Mouse (Mus musculus) forebrain, embryonic 10.5 days (tissue): Measurements from ENCODE around the gene Ruvbl2. TPM values are rescaled to one million over a fixed set of nuclear protein-coding genes. Genes with fewer than 3 reads are reported as not detected.
"Not testable (repeated sequence)": the region's sequence is repeated elsewhere in the genome, so short reads cannot be mapped to it uniquely, and the experiment has no call there.

Source experiments
- DNase-seq: peaks from one replicate; pipeline ENCODE4 v3.0.0-alpha.2; 2017; ENCODE audit warnings: low spot score; ENCODE audit errors: extremely low spot score
- H3K27ac ChIP-seq: fragments of 300-500 bp; sonication (generic); 2 replicates; pipeline ENCODE4 v1.5.1; 2016; ENCODE audit warnings: mild to moderate bottlenecking
- H3K27me3 ChIP-seq: fragments of 300-500 bp; sonication (generic); 2 replicates; pipeline ENCODE4 v1.6.1; 2016; ENCODE audit warnings: mild to moderate bottlenecking; ENCODE audit not compliant: poor library complexity, severe bottlenecking
- H3K36me3 ChIP-seq: fragments of 300-500 bp; sonication (generic); replicated peaks from 2 replicates; pipeline ENCODE4 v1.6.1; 2016; ENCODE audit warnings: mild to moderate bottlenecking, moderate library complexity
- H3K4me1 ChIP-seq: fragments of 300-500 bp; sonication (generic); 2 replicates; pipeline ENCODE4 v1.6.1; 2016
- H3K4me3 ChIP-seq: fragments of 300-500 bp; sonication (generic); 2 replicates; pipeline ENCODE4 v1.5.1; 2016; ENCODE audit warnings: mild to moderate bottlenecking, moderate library complexity
- H3K9me3 ChIP-seq: fragments of 300-500 bp; sonication (generic); 2 replicates; pipeline ENCODE4 v1.6.1; 2016; ENCODE audit warnings: mild to moderate bottlenecking, moderate library complexity
- WGBS: fragments of 180-500 bp; shearing (Covaris S2); methylation state at CpG from one replicate; pipeline ENCODE4 v1.1.7; 2016; 5-methylcytosine and 5-hydroxymethylcytosine counted together
- polyA plus RNA-seq: library from polyadenylated mRNA; unstranded; fragments of >200 nt; fragmentation: Nextera tagmentation; extraction: Ambion mirVana; gene quantifications from 2 replicates; pipeline ENCODE4 v1.2.1, GENCODE M21; 2016

Gene Ruvbl2
- 235 and 237 TPM in 2 replicates for polyA plus RNA-seq

DNA sequence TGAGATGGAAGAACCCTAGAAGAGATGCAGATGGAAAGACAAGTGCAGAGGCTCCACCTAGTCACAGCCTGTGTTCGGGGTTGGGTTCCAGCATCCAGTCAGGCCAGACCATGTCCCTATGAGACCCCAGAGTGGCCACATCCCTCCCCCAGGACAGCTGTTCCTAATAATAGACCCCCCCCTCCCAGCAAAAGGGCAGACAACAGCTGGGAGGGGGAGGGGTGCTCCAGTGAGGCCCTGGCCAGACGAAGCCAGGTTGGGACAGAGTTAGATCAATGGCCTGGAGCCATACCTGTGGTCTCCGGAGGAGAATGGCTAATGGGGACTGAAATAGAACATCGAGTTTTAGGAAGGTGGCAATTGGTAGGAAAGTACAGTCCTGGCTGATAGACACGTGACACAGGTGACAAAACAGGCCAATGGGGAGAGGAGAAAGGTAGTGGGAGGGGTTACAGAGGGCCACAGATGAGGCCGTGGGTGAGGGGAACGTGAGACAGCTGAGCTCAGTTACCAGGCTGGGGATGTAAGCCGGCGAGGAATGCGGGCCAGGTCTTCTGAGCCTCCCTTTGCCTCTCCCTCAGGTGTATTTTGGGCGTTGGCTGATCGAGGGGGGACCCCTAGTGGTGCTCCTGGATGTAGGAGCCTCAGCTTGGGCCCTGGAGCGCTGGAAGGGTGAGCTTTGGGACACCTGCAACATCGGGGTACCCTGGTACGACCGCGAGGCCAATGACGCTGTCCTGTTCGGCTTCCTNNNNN, at the start of gene Ruvbl2:
Gene Ruvbl2 (minus strand): TSS at position 576 of the 756 bp plus-strand sequence.
- 0 out of 2 replicates have a peak within 1 kb of the TSS, but pooled peaks have one; percentile 16 for H3K27ac ChIP-seq
- no peak for DNase-seq

DNA sequence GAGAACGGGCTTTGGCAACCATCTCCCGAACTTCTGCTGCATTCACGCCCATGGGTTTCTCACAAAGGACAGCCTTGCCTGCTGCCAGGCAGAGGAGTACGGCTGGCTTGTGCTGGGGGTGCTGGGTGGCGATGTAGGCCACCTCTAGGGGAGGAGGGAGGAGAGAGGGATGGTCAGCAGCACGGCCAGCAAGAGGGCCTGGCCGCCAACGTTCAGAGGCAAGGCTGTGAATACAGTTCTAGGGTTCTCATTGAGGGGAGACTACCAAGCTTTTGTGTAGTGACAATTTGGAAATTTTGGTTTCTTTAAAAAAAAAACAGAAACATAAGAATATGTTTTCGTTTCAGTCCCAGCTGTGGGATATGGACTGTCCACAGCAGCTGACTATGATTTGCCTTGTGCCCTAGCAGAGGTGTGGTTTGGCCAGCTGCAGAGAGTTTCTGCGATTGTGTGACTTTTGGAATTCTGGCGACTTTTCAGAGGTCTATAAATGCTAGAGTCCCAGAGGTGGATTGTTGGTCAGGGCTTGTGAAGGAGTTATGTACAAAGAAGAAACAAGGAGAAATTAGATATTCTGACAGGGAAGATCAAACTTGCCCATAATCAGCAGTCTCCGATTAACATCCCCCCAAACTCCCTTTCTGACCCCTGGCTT, 49.0 kb upstream of the Ruvbl2 start, which contains the start of gene Gm45808:
Gene Gm45808 (minus strand): TSS at position 51 of the 655 bp plus-strand sequence.
- peak within 1 kb of the TSS; percentile 90 for H3K27ac ChIP-seq
- H3K4me3 ChIP-seq, result peak within 1 kb of the TSS; percentile 61
- peaks cover 41% of the 10 kb centered on the region for H3K4me1 ChIP-seq
- 89% methylated on average over 12 of the region's 12 CpGs for WGBS
- DNase-seq, result no peak
- H3K36me3 ChIP-seq, result peaks cover 7% of the 10 kb centered on the region; the same call in 1 of the 2 replicates
- H3K27me3 ChIP-seq, result peaks cover 5% of the 10 kb centered on the region; the same call in 1 of the 2 replicates
- H3K9me3 ChIP-seq, result no peaks in the 10 kb centered on the region

More for the DNA sequence above, at the start of gene Ruvbl2:
- Histone ChIP-seq H3K27me3 (peaks cover 7% of the 10 kb centered on the region), H3K9me3 (no peaks in the 10 kb centered on the region), H3K4me1 (peaks cover 46% of the 10 kb centered on the region), H3K36me3 (peaks cover 33% of the 10 kb centered on the region), H3K4me3 (peak within 1 kb of the TSS; percentile 4)
- WGBS, result 15% methylated on average over 19 of the region's 19 CpGs

DNA sequence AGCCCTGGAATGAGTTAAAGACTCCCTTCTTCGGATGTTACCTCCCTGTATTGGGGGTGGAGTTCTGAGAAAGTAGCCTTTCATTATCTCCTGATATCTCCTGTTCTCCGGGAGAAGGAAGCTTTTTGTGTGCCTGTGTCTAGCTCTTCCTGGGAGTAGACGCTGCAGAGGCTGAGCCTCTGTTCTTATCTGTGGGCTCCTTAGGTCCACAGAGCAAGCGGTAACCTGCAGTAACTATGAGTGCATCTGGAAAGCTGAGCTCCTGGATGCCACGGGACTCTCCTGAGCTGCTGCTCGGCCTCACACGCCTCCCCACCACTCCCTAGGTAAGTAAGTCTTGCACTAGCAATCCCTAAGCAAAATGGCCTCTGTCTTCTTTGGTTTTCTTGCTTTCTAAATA, 48.3 kb upstream of the Ruvbl2 start:
- no peaks in the 10 kb centered on the region for H3K9me3 ChIP-seq
- peaks cover 7% of the 10 kb centered on the region; the same call in 1 of the 2 replicates for H3K36me3 ChIP-seq
- H3K4me1 ChIP-seq, result peaks cover 39% of the 10 kb centered on the region
- no peak for DNase-seq
- H3K27ac ChIP-seq, result no peak overlapping the region
- H3K4me3 ChIP-seq, result no peak overlapping the region
- WGBS, result 82% methylated on average over 7 of the region's 7 CpGs
- peaks cover 5% of the 10 kb centered on the region; the same call in 1 of the 2 replicates for H3K27me3 ChIP-seq

DNA sequence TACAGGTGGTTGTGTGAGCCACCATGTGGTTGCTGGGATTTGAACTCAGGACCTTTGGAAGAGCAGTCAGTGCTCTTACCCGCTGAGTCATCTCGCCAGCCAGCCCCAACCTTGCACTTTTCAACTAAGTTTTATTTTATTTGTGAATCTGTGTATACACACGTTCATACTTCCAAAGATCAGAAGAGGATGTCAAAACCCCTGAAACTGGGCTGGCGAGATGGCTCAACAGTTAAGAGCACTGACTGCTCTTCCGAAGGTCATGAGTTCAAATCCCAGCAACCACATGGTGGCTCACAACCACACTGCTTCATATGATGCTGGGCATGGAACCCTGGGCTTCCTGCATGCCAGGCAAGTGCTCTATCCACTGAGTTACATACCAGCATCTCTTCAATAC, 47.1 kb upstream of the Ruvbl2 start:
- H3K9me3 ChIP-seq, H3K27me3 ChIP-seq, H3K36me3 ChIP-seq, H3K27ac ChIP-seq, DNase-seq, H3K4me3 ChIP-seq: not testable (repeated sequence)
- WGBS, result 98% methylated on average over 5 of the region's 5 CpGs
- peaks cover 27% of the 10 kb centered on the region for H3K4me1 ChIP-seq

DNA sequence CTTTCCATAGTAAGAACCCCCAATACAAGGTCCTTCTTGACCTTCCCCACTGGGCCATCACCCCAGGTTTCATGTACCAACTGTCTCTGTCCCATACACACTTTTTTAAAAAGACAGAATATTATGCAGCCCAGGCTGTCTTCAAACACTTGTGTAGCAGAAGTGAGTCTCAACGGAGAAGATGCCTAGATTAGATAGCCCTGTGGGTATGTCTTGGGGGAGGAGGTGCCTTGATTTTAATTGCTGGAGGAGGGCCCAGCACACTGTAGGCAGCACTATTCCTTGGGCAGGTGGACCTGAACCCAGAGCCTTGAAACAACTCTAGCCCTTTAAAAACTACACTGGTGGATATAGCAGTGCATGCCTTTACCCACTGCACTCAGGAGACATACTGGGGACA, 44.3 kb upstream of the Ruvbl2 start:
- Histone ChIP-seq H3K36me3 (peaks cover 15% of the 10 kb centered on the region), H3K4me1 (no peaks in the 10 kb centered on the region), H3K27me3 (no peaks in the 10 kb centered on the region), H3K4me3 (no peak overlapping the region), H3K9me3 (no peaks in the 10 kb centered on the region), H3K27ac (no peak overlapping the region)
- no peak for DNase-seq
- 83% methylated on average over 1 of the region's 1 CpGs for WGBS

DNA sequence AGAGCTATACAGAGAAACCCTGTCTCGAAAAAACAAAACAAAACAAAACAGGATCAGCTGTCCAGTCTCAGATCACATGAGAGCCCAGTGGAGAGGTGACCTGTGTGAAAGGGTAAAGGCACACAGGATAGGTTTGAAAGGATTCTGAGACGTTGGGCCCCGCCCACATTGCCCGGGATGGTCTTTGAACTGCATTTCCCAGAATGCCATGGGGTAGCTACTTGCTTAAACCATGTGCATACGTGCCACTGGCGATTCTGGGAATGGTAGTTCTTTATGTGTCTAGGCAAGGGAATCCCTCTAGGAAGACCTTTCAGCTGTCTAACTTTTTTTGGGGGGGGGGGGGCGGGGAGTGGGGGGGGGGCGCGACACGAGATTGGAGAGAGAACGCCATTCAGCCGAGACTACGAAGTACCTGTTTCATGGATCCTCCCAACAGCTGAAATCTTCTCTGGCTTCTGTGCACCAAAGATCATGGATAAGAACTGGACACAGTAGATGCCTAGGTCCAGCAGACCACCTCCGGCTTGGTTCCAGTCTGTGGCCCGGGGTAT, 43.6 kb upstream of the Ruvbl2 start, which contains the start of gene Tulp2:
Gene Tulp2 (plus strand): TSS at position 504 of the 554 bp plus-strand sequence.
- 56% methylated on average over 15 of the region's 15 CpGs for WGBS
- Histone ChIP-seq H3K36me3 (peaks cover 13% of the 10 kb centered on the region), H3K27me3 (no peaks in the 10 kb centered on the region), H3K27ac (no peak within 1 kb of the TSS), H3K4me3 (no peak within 1 kb of the TSS), H3K9me3 (no peaks in the 10 kb centered on the region), H3K4me1 (no peaks in the 10 kb centered on the region)
- no peak for DNase-seq

DNA sequence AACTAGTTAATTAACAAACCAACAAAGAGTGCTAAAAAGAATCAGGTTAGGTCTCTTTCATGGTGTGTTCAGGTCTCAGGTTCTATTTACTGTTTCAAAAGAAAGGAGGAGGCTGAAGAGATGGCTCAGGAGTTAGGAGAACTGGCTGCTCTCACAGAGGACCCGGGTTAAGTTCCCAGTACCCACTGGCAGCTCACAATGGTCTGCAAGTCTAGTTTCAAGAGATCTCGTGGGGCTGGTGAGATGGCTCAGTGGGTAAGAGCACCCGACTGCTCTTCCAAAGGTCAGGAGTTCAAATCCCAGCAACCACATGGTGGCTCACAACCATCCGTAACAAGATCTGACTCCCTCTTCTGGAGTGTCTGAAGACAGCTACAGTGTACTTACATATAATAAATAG, 42.4 kb upstream of the Ruvbl2 start:
- 93% methylated on average over 4 of the region's 4 CpGs for WGBS
- not testable (repeated sequence) for H3K4me1 ChIP-seq, DNase-seq, H3K4me3 ChIP-seq, H3K27ac ChIP-seq, H3K9me3 ChIP-seq, H3K27me3 ChIP-seq
- H3K36me3 ChIP-seq, result peaks cover 11% of the 10 kb centered on the region

DNA sequence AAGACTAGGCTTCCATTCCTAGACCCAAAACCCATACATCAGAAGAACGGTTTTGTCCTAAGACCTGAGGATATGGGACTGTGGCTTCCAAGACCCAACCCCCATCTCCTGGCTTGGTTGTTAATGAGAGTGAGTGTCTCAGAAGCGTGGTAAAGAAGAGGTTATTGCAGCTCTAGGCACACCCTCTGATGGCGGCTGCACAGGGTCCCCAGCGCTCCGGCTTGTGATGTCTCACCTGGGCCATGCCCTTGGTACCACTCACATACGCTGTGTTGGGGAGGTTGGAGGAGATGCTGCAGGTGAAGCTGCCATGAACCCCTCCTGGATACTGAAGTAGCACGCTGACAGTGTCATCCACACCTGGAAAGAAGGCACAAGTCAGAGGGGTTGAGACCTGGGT, 40.9 kb upstream of the Ruvbl2 start:
- 97% methylated on average over 7 of the region's 7 CpGs for WGBS
- no peaks in the 10 kb centered on the region for H3K9me3 ChIP-seq
- DNase-seq, result no peak
- H3K36me3 ChIP-seq, result peaks cover 11% of the 10 kb centered on the region
- H3K27ac ChIP-seq, result no peak overlapping the region
- no peaks in the 10 kb centered on the region for H3K27me3 ChIP-seq
- no peak overlapping the region for H3K4me3 ChIP-seq
- no peaks in the 10 kb centered on the region for H3K4me1 ChIP-seq

DNA sequence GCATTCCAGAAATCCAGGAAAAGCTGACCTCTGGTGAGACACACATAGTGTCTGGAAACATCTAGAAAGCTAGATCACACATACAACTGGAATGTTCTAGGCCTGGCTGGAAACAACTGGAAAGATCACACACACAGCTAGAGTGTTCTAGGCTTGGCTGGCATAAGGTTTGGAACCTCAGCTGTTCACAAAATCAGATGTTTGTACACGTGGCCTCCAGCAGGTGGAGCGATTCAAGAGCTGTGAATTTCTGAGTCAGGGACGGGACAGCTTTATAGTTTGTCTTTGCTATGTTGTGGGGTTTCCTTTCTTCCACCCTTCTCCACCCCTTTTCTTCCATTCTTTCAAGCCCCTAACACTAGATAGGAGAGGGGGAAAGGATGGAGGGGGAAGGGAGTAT, 39.1 kb upstream of the Ruvbl2 start:
- H3K9me3 ChIP-seq, result no peaks in the 10 kb centered on the region
- H3K4me1 ChIP-seq, result no peaks in the 10 kb centered on the region
- no peaks in the 10 kb centered on the region for H3K27me3 ChIP-seq
- WGBS, result 20% methylated on average over 3 of the region's 3 CpGs
- DNase-seq, result no peak
- H3K4me3 ChIP-seq, result no peak overlapping the region
- H3K27ac ChIP-seq, result no peak overlapping the region
- H3K36me3 ChIP-seq, result peaks cover 11% of the 10 kb centered on the region

DNA sequence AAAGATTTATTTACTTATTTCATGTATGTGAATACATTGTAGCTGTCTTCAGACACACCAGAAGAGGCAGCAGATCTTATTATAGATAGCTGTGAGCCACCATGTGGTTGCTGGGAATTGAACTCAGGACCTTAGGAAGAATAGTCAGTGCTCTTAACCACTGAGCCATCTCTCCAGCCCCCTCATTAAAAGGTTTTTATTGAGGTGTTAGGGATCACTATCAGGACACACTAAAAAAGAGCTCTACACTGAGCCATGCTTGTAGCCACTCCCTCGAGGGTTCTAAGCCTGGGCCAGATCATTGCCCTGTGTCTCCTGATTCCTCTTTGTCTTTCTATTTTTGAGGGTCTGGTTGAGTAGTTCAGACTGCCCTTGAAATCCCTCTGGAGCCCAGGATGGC, 38.6 kb upstream of the Ruvbl2 start:
- H3K4me3 ChIP-seq, result no peak overlapping the region
- H3K27ac ChIP-seq, result no peak overlapping the region
- H3K9me3 ChIP-seq, result no peaks in the 10 kb centered on the region
- no peaks in the 10 kb centered on the region for H3K27me3 ChIP-seq
- peaks cover 11% of the 10 kb centered on the region for H3K36me3 ChIP-seq
- H3K4me1 ChIP-seq, result no peaks in the 10 kb centered on the region
- DNase-seq, result no peak
- 60% methylated on average over 1 of the region's 1 CpGs for WGBS

DNA sequence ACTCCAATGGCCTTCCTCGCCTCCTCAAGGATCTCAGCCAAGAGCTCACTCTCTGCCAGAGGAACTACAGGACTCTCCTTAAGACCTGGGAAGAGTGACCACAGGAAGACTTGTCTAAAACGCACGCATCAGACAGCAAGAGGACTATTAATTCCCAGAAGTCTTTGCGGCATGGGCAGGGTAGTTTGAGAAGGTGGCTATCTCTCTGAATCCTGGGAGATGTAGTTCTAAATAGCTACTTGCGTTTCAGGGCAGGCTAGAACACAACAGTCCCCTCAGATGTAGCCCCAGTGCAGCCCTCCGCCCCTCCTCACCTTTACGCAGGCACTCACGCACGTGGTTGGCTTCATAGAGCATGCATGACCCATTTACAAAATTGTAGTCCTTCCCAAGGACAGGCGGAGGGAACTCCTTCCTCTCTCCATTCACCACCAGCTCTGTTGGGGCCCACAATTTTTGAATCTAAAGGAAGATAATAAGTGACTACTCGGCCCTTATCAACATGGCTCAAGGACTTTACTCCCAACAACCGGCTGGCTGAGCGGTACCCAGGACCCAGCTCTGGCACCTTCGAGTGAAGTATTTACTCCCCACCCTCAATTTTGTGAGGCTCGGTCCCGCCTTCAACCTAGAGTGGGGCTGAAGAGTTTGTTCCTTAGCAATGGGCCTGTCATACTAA, 37.5 kb upstream of the Ruvbl2 start:
- H3K4me1 ChIP-seq, result no peaks in the 10 kb centered on the region
- H3K27me3 ChIP-seq, result no peaks in the 10 kb centered on the region
- 70% methylated on average over 16 of the region's 16 CpGs for WGBS
- peak overlapping the region; percentile 48 for H3K27ac ChIP-seq
- peaks cover 11% of the 10 kb centered on the region for H3K36me3 ChIP-seq
- no peak for DNase-seq
- no peaks in the 10 kb centered on the region for H3K9me3 ChIP-seq
- peak overlapping the region; percentile 28 for H3K4me3 ChIP-seq

DNA sequence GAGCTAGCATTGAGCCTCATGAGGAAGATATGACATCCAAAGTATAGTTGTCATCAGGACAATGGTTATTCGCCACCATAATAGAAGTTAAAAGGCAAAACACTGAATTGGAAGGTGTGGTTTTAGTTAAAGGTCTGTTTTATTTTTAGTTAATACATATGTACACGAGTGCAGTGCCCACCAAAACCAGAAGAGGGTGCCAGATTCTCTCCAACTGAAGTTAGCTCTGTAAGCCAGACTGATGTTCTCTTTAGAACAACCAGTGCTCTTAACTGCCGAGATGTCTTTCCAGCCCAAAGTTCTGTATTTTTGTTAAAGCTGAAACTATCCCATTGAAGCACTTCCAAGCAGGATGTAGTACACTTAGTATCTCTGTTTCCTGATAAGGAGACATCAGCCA, 33.0 kb upstream of the Ruvbl2 start:
- Histone ChIP-seq H3K27me3 (no peaks in the 10 kb centered on the region), H3K9me3 (no peaks in the 10 kb centered on the region), H3K4me3 (no peak overlapping the region), H3K36me3 (peaks cover 3% of the 10 kb centered on the region; the same call in 1 of the 2 replicates), H3K4me1 (peaks cover 14% of the 10 kb centered on the region), H3K27ac (no peak overlapping the region)
- 18% methylated on average over 3 of the region's 3 CpGs for WGBS
- peak; percentile 55 for DNase-seq
